Mouse (Mus musculus): ENCODE data around the gene Lrrk1. TPM values are rescaled to one million over a fixed set of nuclear protein-coding genes. Genes with fewer than 3 reads are reported as not detected.

Lrrk1 gene
- 1 to 10 TPM; 2.4 to 2.9 TPM for total RNA-seq (2021)

DNA sequence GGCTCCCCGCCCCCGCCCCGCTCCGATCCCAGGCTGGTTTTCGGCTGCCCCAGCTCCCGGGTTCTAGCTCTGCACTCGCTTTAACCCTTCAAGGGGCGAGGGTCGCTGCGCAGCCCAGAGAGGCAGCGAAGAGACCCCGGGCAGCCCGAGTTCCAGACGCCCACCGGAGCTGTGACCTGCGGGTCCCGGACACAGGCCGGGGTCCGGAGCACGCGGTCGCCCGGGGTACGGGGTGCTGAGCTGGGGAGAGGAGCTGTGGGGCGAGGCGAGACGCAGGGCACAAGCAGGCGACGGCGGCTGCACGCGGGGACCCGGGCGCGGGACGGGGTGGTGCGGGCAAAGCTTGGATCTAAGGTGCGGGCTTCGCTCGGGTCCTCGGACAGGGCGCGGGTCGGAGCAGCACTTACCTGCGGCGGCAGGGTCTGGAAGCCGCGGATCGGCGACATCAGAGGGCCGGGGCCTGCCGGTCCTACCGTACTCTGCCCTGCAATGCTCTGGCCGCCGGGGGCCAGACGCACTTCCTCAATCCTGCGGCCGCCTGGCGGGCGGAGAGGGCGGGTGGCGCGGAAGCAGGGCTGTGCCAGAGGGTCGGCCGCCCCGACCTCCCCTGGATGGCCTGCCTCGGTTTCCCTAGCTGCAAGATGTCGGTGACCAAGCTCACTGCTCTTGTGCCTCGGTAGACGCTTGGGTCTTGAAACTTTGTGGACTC is at the start of gene Lrrk1:
TSS of gene Lrrk1 (minus strand) at position 538 of the 709 bp plus-strand sequence.
- DNase-seq (ENCODE audit: extremely low spot score in 1 of 2, low spot score in 1 of 2) = no peak

DNA sequence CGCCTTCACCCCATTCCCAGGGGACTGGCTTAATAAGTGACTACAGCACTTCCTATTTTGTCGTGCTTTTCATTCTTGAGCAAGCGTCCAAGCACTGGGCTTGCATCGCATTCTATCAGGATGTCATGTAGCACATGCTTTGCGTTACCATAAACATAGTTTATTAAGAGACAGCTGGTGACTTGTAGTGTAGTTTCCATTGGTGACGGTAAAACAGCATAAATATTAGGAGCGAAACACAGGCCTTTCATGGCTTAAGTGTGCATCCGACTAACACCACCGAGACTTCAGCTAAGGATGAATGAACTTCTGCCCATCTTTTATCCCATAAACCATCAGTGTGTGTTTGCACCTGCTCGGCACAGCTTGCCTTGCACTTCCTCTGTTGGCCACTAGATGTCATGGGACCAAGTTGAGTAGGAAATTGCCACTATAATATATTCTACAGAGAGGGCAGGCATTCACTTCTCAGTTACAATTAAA is 46.3 kb upstream of the Lrrk1 start:
- DNase-seq (ENCODE audit: extremely low spot score in 1 of 2, low spot score in 1 of 2) = peak; percentile 55 to 86

DNA sequence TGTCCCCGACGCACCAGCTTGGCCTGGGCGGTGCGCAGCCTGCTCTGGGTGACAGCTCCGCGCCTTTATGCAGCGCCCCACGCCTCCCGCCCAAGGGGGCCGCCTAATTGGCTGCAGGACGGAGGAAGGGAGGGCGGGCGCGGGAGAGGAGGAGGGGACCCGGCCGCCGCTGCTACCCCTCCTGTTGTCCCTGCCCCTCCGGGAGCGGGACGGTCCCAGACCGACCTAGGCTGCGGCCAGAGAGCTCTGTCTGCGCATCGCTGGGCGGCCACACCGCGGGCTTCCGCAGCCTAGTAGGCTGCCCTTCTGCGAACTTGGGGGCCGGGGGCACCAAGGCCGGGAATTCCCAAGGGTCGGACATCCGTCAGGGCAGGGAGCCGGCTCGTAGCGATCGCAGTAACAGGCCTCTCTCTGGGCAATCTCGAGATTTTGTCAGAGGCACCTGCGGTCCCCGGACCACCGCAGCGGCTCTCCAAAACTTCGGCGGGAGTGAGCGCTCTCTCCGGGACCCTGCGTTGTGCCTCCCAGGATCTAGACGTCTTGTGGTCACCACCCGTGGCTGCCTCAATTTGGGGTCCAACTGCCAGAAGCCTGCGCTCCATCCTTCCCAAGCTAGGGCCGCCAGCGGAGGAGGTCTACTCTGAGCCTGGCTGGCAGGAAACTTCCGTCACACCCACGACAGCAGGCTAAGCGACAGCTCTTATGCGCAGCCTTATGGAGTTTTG is 39.4 kb upstream of the Lrrk1 start, which contains the start of gene Aldh1a3:
TSS of gene Aldh1a3 (minus strand) at position 81 of the 725 bp plus-strand sequence.
- no peak for DNase-seq (ENCODE audit: extremely low spot score in 1 of 2, low spot score in 1 of 2)

DNA sequence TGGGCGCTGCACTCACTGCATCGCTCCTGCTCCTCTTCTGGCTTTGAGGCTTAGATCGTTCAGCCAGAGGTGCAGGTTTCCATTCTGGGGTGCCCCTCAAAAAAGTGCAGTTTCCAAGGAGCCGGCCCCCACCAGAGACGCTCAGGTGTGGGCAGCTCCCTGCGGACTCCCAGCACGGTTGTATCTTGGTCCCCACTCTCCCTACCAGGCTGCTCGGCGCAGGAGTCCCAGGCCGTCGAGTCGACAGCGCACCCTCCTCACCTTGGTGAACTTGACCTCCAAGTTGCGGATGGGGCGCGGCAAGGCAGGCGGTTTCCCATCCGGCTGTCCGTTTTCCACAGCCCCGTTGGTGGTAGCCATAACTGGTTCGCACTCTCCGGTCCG is 38.9 kb upstream of the Lrrk1 start:
- DNase-seq (ENCODE audit: extremely low spot score in 1 of 2, low spot score in 1 of 2) = no peak

DNA sequence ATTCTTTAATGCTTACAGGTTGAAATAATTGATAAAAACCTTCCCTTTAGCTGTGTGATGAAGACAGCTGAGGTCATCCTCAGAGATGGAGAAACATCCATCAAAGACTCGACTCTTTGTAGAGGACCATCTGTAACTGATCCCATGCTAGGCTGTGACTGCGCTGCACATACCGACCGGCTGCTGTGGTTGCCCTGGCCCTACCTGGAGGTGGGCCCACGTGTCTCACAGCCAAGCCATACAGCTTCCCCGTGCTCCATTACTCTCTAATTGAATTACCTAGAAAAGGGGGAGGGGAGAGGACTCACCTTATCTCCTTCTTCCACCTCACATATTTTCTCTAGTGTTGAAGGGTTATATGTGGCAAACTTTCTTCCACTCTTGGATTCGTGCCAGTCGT is 33.8 kb upstream of the Lrrk1 start:
- no peak for DNase-seq (ENCODE audit: extremely low spot score in 1 of 2, low spot score in 1 of 2)

DNA sequence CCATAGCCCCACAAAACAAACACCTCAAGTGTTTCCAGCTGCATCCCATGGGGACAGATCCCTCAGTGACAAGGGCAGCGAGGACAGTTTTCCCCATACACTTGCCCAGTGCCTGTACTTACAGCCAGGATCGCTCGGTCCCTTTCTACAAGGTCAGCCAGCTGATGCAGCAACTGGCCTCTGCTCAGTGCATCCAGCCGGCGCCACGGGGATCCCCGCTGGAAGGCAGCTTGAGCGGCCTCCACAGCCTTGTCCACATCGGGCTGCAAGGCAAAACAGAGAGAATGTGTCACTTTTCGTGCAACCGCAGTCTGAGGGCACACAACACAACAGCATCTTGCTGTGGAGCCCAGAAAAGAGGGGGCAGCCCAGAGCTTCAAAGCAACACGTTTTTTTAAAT is 30.8 kb upstream of the Lrrk1 start:
- DNase-seq (ENCODE audit: extremely low spot score in 1 of 2, low spot score in 1 of 2) = no peak

DNA sequence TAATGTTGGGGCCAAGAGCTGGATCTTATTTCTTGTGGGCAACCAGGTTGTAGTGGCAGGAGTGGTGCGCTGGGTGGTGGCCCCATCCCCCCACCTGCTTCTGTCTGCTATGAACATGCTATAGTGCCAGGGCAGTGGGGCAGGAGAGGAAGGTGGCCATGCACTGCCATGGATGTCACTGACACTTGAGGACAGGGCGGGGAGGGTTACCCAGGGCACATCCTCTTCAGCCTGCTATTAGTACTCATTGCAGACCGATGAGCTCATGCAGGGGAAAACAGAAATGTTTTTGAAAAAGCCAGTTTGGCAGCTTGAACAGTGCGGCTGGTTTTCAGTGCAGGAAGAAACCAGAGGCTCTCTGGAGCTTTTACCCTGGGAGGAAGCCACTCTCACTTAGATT is 28.7 kb upstream of the Lrrk1 start:
- no peak for DNase-seq (ENCODE audit: extremely low spot score in 1 of 2, low spot score in 1 of 2)

DNA sequence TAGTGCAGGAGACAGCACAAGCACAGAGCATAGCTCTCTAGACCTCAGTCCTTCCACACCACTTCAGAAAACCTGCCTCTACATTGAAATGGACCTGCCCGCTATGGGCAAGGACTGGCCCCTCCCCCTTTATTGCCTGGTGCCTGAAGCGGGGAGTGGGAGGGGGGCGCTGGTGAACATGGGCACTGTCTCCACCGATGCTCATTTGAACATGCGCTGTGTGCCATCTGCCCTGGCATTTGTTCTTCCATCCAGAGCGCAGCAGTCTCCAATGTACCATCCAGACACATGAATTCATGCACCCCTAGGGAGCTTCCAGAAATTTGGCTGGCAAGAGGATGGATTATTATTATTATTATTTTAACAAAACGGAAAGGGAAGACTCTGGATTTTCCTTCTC is 24.9 kb upstream of the Lrrk1 start:
- DNase-seq (ENCODE audit: extremely low spot score in 1 of 2, low spot score in 1 of 2) = no peak

DNA sequence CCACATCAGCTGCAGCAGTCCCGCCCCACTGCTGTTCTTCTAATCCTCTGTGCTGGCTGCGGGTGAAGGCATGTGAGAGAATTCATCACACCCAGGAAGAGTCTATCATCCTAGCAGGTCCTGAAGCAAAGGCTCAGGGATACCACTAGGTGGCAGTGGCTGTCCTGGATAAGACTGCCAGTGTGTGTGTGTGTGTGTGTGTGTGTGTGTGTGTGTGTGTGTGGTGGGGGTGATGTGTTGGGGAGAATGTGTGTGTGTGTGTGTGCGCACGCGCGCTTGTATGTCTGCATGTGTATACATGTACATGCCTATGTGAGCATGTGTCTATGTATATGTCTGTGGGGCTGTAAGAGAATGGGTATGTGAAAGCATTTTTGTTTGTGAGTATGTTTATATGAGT is 21.3 kb upstream of the Lrrk1 start:
- DNase-seq (ENCODE audit: extremely low spot score in 1 of 2, low spot score in 1 of 2) = peak in 1 of 2 experiments; percentile 33

DNA sequence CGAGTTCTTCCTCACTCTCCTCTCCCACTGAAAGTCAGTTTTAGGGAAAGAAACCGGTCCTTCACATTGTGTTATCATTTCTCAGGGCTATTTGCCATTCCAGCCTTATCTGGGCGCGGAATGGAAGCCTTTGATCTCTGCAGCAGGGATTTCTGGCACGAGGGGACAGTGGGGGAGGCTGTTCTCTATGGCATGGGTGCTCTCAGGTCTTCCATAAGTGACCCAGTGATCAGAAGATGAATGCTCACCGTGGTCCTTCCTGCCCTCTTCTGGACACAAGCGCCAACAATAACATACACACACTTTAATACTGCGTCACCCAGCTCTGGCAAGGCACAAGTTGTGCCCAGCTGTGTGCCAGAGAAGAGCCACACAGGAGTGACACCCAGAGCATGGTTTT is 18.8 kb upstream of the Lrrk1 start:
- no peak for DNase-seq (ENCODE audit: extremely low spot score in 1 of 2, low spot score in 1 of 2)

DNA sequence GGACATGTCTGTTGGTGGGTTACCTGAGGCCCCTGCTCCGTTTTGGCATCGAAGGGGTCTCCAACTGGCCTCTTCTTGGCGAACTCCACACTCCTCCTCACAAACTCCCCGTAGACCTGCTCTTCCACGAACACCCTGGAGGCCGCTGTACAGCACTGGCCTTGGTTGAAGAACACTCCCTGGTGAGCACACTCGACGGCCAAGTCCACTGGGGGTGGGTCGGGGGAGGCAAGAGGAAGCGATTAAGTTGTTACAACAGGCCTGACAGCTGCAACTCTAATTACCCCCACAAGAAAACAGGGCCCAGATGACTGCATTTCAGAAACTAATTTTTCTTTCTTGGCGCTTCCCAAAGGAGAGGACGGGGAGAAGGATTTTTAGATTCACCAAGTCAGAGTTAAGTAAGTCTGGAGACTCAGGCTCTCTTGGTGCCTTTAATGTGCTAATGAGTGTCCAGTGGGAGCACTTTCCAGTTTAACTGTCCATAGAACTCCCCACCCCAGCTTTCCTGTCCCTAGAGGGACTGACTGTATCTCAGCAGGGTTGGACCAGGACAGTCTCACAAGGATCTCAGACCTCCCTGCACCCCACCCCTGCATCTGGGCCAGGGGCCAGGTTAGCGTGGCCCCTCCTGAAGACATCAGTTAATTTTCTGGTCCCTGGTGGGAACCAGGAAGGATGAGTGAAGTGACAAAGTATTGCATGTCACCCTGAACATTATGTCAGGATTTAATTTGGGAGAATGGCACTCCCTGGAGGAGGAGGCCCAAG is 18.0 kb upstream of the Lrrk1 start:
- no peak for DNase-seq (ENCODE audit: extremely low spot score in 1 of 2, low spot score in 1 of 2)

DNA sequence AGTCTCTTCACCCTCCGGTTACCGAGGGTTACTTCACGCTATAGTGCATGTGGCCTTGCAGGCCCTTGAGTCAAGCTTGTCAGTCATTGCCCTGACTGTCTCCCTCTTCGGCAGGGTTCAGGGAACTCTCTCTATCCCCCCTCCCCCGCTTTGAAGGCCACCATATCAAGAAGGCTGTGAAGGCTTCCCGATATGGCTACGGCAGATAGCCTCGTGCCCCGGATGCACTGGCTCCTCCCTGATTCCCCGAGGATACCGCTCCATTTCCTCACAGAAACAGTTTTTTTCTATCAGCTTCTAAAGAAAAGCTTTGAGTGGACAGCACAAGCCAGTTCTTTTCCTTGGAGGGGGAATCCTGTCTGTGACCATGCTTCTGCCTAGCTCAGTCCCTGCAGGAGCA is 17.4 kb upstream of the Lrrk1 start:
- no peak for DNase-seq (ENCODE audit: extremely low spot score in 1 of 2, low spot score in 1 of 2)

DNA sequence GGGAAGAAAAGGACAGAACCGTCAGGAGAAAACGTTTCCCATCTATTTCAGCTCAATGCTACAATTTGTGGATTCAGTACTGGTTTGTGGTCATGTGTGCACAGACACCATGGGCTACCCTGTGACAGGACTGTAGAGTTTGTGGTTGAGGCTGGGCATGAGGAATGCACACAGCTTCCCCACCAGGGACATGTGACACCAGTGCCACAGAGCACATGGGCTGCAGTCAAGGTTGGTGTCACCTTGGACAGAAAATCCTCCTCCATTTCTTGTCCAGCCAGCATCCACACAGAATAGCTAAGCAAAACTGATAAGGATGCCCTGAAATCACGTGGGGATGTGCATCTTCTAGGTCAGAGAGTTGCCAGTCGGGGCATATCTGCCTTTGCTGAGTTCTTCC is 16.7 kb upstream of the Lrrk1 start:
- DNase-seq (ENCODE audit: extremely low spot score in 1 of 2, low spot score in 1 of 2) = no peak

DNA sequence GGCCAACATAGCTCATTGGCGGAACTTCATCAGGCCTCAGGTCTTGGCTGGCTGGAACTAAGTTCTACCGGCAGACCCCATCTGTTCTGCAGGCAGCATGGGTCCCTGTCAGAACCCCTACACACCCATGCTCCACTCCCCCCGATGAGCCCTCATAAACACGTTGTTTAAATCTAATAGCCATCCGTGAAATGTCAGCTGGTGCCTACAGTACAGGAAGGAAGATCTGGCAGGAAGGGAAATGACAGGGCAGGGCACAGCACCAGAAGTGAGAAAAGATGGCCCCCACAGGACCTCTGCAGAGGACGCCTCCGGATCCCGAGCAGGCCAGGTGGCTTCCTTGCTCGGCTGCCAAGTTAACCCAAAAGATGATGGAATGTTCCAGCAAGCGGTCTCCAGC is 16.0 kb upstream of the Lrrk1 start:
- no peak for DNase-seq (ENCODE audit: extremely low spot score in 1 of 2, low spot score in 1 of 2)

DNA sequence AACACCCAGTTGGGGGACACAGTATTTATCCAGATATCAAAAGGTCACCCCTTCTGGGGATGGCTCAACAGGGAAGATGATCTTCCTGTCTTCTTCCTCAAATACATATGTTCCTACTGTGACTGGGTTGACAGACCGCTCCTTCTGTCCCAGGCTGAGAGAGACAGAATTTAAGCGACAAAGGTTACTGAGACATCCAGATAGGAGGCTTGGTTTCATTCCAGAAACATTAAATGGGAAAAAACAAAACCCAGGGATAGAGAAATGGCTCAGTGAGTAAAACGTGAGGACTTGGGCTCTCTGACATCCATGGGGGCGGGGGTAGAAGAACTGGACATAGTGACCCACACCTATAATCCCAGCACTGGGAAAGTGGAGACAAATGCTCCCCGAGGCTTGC is 14.7 kb upstream of the Lrrk1 start:
- DNase-seq (ENCODE audit: extremely low spot score in 1 of 2, low spot score in 1 of 2) = no peak

DNA sequence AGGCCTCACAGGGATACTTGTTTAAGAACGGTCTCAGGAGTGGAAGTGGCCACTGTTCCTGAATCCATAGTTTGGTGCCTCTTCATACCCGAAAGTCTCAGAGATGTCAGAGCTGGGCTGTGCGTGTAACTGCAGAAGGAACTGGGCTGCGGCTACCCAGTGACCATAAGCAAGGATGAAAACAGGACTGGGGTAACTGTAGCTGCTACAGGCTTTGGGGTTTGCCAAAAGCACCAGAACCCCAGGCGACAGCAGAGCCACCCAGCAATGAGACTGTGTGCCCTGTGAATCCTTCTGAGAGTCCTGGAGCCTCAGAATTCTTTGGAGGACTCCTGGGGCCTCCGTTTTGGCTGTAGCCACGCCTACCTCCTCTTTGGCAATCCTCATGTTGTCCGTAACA is 13.5 kb upstream of the Lrrk1 start:
- no peak for DNase-seq (ENCODE audit: extremely low spot score in 1 of 2, low spot score in 1 of 2)

DNA sequence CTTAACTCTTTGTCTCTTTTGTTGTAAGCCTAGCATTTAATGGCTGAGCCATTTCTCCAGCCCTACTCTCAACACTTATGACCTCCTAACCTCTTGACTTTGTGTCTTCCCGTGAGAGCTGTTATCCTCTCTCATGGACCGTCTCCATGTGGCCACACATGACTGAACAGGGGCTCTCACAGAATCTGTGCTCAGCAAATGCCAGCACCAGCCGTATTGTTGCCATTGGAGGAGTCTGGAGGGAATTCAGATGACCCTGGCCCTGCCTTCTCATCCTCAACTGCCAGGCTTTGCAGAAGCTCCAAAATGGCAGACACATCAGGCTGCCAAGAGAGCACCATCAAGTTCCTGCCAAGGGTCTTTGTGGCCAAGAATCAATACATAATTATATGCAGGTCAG is 9.1 kb upstream of the Lrrk1 start:
- DNase-seq (ENCODE audit: extremely low spot score in 1 of 2, low spot score in 1 of 2) = no peak

DNA sequence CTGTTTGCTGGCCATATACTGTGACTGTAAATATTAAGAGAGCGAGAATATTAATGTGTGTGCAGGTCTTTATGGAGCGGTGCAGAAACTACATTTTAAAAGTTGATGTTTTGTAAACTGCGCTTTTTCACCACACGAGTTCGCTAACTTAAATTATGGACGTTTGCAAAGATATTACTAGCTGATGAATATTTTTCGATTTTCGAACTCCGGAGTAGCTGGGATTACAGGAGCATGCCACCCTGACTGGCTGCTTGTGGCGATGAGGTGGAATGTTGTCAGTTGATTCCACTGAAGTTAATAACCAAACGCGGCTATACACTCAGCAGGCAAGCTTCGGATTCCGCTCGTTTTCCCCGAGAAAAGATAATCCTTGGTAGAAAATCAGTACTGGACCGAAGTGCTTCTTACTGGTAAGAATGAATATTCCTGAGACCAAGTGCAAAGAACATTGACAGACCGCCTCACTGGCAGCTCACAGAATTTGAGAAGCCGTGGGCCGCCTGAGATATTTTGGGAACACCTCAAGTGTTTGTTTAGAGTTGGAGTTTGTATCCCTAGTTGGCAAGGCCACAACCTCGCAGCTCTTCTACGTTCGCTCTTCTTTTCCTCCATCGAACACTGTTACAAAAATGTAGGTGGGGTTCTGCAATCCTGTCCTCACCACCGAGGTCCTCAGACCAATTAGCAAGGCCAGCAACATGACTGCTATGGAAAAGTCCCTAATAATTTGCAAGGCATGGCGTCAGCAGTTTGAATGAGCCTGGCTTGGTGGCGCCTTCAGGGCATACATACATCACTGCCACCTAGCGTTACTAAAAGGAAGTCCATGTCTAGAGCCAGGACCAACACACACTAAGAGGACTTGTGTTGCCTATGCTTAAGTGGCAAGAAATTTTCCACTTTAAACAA is 727 bp upstream of the Lrrk1 start:
- peak in 1 of 2 experiments; percentile 33 for DNase-seq (ENCODE audit: extremely low spot score in 1 of 2, low spot score in 1 of 2)

DNA sequence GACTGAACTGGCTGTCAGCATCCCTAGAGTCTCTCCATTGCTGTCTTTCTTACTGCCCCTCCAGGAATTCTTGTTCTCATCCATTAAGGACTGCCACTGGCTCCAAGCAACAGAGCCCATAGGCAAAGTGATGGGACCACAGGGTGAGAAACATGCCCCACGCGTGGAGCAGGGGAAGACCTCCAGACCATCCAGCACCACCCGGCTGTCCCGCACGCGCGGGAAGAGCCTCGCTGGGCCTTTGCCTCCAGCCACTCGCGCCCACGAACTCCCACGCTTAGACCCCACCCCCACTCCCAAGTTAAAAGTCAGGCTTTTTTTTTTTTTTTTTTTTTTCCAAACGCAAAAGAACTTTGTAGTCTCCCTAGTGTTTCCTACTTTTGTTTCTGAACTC is 734 bp downstream of the Lrrk1 start:
- no peak for DNase-seq (ENCODE audit: extremely low spot score in 1 of 2, low spot score in 1 of 2)

DNA sequence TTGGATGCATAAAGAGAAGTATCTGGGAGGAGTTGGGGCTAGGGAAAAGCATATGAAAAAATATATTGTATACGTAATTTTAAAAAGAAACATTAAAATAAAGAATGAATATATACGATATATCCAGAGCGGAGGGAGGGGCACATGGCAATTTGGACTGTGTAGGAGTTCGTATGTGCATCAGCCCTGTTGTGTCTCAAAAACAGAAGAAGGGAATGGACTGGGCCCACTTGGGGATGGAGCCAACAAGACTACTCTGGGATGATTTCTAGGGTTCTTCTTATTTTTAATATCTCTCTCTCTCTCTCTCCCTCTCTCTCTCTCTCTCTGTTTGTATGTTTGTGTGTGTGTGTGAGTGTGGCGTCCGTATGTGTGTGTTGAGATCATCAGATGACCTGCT is 1.7 kb downstream of the Lrrk1 start:
- no peak for DNase-seq (ENCODE audit: extremely low spot score in 1 of 2, low spot score in 1 of 2)

Data from layer of hippocampus, postnatal 25 days (tissue).